Mouse (Mus musculus) MEL-GATA-1-ER (cell line): ENCODE measurements around the gene Capn13.

Experiments
- DNase-seq: peaks from one replicate; pipeline ENCODE4 v3.0.0-alpha.2; 2012; ENCODE audit warnings: low read depth; ENCODE audit errors: extremely low read depth

Capn13 gene

DNA sequence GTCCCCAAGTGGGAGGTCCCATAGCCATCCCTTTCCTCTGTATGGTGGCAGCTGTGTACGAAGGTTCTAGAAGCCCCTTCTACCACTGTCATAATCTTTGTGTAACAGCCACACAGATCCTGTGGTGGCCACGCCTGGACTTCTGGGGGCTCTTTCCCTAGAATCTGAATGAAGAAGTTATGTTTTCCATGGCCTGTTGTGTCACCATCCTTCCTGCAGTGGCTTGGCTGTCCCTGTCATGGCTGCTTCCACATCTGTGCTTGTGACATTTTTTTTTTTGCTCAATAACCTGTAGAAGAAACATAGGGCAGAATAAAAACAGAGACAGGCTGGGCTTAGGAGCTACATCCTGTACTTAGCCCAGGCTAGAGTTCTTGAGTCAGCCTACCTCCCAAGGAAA is at the start of gene Capn13:
Capn13 (minus strand) TSS at position 5 of the 400 bp plus-strand sequence.
- DNase-seq: no peak

DNA sequence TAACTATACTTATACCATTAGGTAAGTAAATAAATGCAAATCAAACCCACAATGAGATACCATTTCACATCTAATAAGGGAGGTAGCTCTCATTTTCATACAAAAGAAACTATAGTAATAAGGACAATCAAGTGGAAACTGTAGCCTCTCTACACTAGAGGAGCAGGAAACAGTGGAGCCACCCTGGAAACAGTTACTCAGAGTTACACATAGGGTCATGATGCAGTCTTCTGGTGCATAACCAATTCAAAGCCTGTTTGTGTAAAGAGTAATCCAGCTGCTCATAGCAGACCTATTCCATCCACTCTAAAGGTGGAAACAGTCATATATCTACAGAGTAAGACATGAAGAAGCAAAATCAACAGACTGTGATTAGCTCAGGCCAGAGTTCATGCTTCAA is 48.4 kb upstream of the Capn13 start:
- DNase-seq: no peak

GRCm38 (mm10) chr17:73440798-73441197 is 40.1 kb upstream of the Capn13 start:
- no peak for DNase-seq

GRCm38 (mm10) chr17:73432564-73433006 is 31.9 kb upstream of the Capn13 start:
- DNase-seq: no peak

GRCm38 (mm10) chr17:73432058-73432457 is 31.4 kb upstream of the Capn13 start:
- DNase-seq: no peak

DNA sequence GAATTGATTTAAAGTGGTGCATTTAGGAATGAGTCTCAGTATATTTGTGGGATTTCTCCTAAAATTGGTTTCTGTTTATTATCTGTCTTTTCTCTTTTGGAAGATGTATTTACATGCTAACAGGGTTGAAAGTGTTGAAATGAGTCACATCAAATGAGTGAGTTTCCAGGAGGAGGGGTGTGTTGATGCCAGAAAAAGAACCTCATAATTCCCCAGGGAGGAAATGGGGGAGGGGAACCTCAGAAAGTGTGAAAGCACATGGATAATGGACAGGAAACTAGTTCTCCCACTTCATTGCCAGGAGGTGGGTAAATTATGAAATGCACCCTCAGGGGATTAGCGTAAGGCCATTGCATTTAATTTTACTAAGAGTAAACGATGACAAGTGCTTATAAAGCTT is 16.7 kb upstream of the Capn13 start:
- DNase-seq: no peak

- DNase-seq: no peak
Measured at GRCm38 (mm10) chr17:73416181-73416795, 15.6 kb upstream of the Capn13 start.

DNA sequence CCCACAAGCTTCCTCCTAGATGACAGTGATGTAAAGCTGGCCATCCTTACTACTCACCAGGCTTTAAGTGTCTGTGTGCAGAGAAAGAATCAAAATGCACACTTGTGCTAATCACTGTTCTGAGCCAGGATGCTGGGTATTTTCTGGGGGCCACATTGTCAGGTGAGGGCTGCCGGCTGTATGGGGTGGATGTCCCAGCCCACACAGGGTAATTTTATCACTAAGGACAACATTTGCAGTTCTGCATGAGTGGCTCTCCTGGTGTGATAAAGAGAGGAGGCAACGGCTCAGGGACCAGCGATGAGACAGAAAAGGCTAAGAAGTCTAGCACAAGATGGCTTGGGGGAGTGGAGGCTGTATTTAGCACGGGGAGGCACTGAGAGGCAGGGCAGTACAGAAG is 11.2 kb upstream of the Capn13 start:
- DNase-seq: no peak

DNA sequence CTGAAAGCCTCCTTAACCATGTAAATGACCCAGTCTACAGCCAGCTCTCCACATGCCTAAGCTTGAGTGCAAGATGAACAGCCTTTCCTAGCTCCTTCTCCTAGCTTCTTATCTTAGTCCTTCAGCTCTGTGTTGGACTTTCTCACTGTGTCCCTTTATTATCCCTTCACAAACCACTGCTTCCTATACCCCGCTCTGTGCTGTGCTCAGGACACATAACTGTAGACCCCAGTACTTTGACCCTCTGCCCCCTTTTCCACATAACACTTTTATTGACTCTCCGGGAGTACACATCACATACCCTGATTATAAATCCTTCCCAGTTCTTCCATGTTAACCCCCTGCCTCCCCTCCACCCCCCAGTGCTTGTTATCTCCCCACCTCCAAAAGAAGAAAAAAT is 606 bp upstream of the Capn13 start:
- no peak for DNase-seq

DNA sequence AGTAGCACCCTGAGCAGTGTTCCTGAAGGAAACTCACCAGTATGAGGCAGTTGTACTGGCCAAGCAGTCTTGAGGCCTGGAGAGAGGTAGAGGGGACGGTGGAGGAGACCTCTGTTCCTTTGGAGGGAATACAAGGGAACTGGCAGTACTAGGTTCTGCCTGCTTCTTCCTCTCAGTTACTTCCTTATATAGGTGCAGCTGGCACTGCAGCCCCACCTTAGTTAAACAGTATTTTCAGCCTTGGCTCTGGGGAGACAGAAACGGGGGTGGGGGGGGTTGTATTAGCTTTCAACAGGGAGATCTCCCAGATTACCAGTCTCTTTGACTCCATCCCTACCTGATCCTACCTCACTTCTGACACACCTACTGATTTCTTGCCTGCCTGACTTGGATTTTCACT is 1.5 kb downstream of the Capn13 start:
- DNase-seq: no peak

DNA sequence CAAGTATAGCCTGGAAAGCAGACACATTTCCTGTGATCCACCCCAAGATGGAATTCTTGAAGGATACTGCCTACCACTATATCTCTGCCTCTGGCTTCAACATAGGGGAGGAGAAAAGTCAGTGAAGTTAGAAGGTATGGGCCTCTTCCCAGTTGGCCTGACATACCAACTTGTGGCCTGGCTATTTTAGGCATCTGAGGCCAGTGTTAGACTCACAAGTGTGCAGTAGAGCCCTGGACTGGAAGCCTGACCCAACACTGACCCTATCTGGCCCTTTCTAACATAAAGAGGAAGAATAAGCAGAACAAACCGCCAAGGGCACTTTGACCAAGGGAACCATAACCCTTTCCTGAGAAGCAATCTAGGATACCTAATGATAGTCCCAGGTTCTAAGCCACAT is 7.3 kb downstream of the Capn13 start:
- DNase-seq: no peak

- DNase-seq: no peak
Measured at GRCm38 (mm10) chr17:73391771-73392170, 8.9 kb downstream of the Capn13 start.

GRCm38 (mm10) chr17:73390191-73391089 is 10.2 kb downstream of the Capn13 start:
- no peak for DNase-seq

- DNase-seq: no peak
Measured at GRCm38 (mm10) chr17:73389336-73389735, 11.3 kb downstream of the Capn13 start.

DNA sequence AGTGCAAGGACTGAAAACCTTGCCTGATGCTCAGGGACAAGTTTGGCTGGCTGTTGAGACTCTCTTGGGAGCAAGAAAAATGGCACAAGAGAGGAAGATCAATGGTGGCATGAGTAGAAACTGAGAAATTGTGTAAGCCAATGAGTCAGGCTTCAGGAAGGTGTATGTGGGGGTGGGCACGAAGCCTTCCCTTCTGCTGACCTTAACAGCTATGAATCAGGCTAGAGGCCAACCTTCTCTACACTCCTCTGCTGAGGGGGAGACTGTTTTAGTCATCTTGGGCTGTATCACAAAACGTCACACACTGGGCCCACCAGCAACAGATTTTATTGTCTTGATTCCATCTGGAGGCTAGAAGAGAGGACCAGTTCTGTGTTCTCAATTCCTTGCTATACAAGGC is 14.1 kb downstream of the Capn13 start:
- no peak for DNase-seq

DNA sequence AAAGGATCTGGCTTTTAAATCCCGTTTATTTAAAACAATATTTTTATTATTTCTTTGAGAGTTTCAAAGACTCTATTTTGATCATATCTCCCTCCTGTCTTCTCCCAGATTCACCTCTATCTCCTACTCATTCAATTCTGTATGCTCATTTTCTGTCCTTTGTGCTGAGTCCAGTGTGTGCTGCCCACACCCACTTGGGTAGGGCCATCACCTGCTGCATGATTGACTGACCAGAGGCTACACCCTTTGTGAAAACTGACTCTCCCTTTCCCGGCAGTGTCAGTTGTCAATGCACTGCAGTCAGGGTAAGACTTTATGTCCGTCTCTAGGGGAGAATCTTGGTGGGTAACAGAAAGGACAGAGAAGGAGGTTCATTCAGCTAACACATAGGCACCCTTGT is 14.7 kb downstream of the Capn13 start:
- DNase-seq: no peak

DNA sequence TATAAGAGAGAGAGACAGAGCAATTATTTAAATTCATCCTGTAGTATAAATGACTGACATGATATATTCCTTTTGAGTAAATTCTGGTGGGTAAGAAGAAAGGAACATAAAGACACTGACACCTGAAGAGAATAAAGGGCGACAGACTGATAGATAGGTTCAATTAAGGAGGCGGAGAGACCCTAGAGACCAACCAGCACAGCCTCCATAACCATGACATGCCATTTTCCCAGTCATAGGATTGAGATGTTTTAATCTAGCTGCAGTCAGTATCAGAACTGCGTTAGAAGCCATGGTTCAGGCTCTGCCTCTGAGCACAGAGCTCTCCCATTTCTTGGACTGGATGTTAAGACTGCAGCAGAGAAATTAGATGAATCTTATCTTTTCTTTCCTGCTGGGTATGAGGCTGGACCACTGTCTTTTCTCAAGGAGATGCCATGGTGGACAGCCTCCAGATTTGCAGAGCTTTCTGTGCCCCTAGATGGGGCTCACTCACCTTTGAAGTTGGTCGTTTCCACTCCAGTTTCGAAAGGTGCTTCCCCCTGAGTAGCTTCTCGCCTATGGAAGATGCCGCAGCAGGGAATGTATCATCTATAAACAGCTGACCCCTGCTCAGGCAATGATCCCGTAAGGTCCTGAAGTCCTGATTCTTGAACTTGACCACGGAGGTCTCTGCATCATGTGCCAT is 18.2 kb downstream of the Capn13 start:
- no peak for DNase-seq

DNA sequence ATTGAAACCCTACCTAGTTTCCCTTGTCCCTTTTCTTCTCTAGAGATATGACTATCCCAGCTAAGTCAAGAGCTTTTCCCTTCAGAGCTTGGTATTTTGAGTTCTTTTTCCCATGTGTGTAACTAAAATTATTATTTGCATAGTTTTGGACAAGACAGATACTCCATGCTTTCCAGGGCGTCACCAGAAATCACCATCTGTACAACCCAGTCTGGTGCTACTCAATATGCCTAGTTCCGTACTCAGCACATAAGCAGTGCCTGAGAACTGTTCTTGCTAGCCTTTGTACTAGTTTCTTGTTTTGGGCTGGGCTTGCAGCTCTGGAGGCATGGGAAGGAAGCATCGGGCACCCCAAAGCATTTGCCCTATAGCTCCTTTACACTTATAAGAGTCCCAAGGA is 19.0 kb downstream of the Capn13 start:
- DNase-seq: no peak

- no peak for DNase-seq
Measured at GRCm38 (mm10) chr17:73377778-73378484, 22.7 kb downstream of the Capn13 start.

DNA sequence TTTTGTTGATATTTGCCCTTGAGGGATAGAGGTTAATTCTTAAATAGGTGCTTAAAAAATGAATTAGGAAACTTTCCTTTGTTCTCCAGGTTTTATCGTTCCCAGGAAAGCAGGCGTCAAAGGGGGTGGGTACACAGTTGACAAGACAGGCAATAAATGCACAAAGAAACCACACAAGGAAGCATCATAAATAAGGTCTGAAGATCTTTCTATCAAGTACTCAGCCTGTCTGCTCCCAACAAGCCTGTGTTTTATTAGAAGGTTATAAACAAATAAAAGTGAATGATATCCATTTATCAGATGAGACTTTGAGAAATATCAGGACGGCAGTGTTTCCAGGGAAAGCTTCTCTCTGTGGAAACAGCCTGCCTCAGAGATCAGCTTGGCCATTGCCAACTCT is 33.3 kb downstream of the Capn13 start:
- DNase-seq: no peak

- DNase-seq: no peak
Measured at GRCm38 (mm10) chr17:73361054-73361453, 39.6 kb downstream of the Capn13 start.
